Mouse (Mus musculus): ENCODE data around the gene Prkca.

The Prkca gene

GRCm38 (mm10) chr11:108293843-108294242 is 49.9 kb downstream of the Prkca start:
- no peak for DNase-seq

GRCm38 (mm10) chr11:108289192-108289591 is 54.5 kb downstream of the Prkca start:
- no peak for DNase-seq

- DNase-seq, result peak; percentile 10 to 25
These were observed 56.4 kb downstream of the Prkca start for GRCm38 (mm10) chr11:108287321-108287720.

GRCm38 (mm10) chr11:108285046-108285445 is 58.7 kb downstream of the Prkca start:
- no peak for DNase-seq

- no peak for DNase-seq
These were observed 60.8 kb downstream of the Prkca start for GRCm38 (mm10) chr11:108282850-108283459.

- no peak for DNase-seq
These were observed 63.9 kb downstream of the Prkca start for GRCm38 (mm10) chr11:108279748-108280373.

- no peak for DNase-seq
These were observed 66.6 kb downstream of the Prkca start for GRCm38 (mm10) chr11:108277096-108277495.

- no peak for DNase-seq
These were observed 67.6 kb downstream of the Prkca start for GRCm38 (mm10) chr11:108276148-108276547.

- DNase-seq, result peak; percentile 41 to 52
These were observed 69.7 kb downstream of the Prkca start for GRCm38 (mm10) chr11:108274046-108274445.

GRCm38 (mm10) chr11:108273415-108273965 is 70.2 kb downstream of the Prkca start:
- DNase-seq, result no peak

GRCm38 (mm10) chr11:108272601-108273414 is 70.9 kb downstream of the Prkca start:
- no peak for DNase-seq

GRCm38 (mm10) chr11:108271305-108271704 is 72.4 kb downstream of the Prkca start:
- no peak for DNase-seq

GRCm38 (mm10) chr11:108269516-108269915 is 74.2 kb downstream of the Prkca start:
- no peak for DNase-seq

- DNase-seq, result no peak
These were observed 75.1 kb downstream of the Prkca start for GRCm38 (mm10) chr11:108268421-108269322.

GRCm38 (mm10) chr11:108267825-108268224 is 75.9 kb downstream of the Prkca start:
- DNase-seq, result no peak

GRCm38 (mm10) chr11:108267066-108267465 is 76.7 kb downstream of the Prkca start:
- DNase-seq, result no peak

GRCm38 (mm10) chr11:108263868-108264267 is 79.9 kb downstream of the Prkca start:
- no peak for DNase-seq

- DNase-seq, result no peak
These were observed 80.3 kb downstream of the Prkca start for GRCm38 (mm10) chr11:108263406-108263805.

GRCm38 (mm10) chr11:108261751-108262160 is 82.0 kb downstream of the Prkca start:
- DNase-seq, result no peak

- no peak for DNase-seq
These were observed 82.8 kb downstream of the Prkca start for GRCm38 (mm10) chr11:108260775-108261517.

GRCm38 (mm10) chr11:108259391-108259790 is 84.3 kb downstream of the Prkca start:
- DNase-seq, result peak; percentile 25 to 29

- peak; percentile 29 to 38 for DNase-seq
These were observed 84.9 kb downstream of the Prkca start for GRCm38 (mm10) chr11:108258811-108259266.
